Mouse (Mus musculus) neural tube, embryonic 13.5 days (tissue): ENCODE data around the gene Lrmp. TPM values are rescaled to one million over a fixed set of nuclear protein-coding genes. Genes with fewer than 3 reads are reported as not detected.
"Not testable (repeated sequence)": the region's sequence is repeated elsewhere in the genome, so short reads cannot be mapped to it uniquely, and the experiment has no call there.

Experiments used
- ATAC-seq: fragments of 200-750 bp; cut with Nextera tagmentation; 2 replicates; pipeline ENCODE4 v1.8.0; 2017; ENCODE audit warnings: low read depth, mild to moderate bottlenecking, moderate TSS enrichment, moderate library complexity
- H3K27ac ChIP-seq: fragments of 300-500 bp; sonication (generic); replicated peaks from 2 replicates; pipeline ENCODE4 v1.5.1; 2015; ENCODE audit warnings: moderate library complexity, mild to moderate bottlenecking, inconsistent platforms
- H3K27me3 ChIP-seq: fragments of 300-500 bp; sonication (generic); 2 replicates; pipeline ENCODE4 v1.6.1; 2015; ENCODE audit warnings: mild to moderate bottlenecking, inconsistent platforms
- H3K36me3 ChIP-seq: fragments of 300-500 bp; sonication (generic); 2 replicates; pipeline ENCODE4 v1.6.1; 2015; ENCODE audit warnings: mild to moderate bottlenecking, inconsistent platforms
- H3K4me1 ChIP-seq: fragments of 300-500 bp; sonication (generic); replicated peaks from 2 replicates; pipeline ENCODE4 v1.6.1; 2015; ENCODE audit warnings: inconsistent platforms
- H3K4me2 ChIP-seq: fragments of 300-500 bp; sonication (generic); 2 replicates; pipeline ENCODE4 v1.6.1; 2015; ENCODE audit warnings: inconsistent platforms, mild to moderate bottlenecking, moderate library complexity
- H3K4me3 ChIP-seq: fragments of 300-500 bp; sonication (generic); 2 replicates; pipeline ENCODE4 v1.5.1; 2015; ENCODE audit warnings: mild to moderate bottlenecking, inconsistent platforms
- H3K9ac ChIP-seq: fragments of 300-500 bp; sonication (generic); 2 replicates; pipeline ENCODE4 v1.6.1; 2015; ENCODE audit warnings: moderate library complexity, mild to moderate bottlenecking, inconsistent platforms
- H3K9me3 ChIP-seq: fragments of 300-500 bp; sonication (generic); 2 replicates; pipeline ENCODE4 v1.6.1; 2016; ENCODE audit warnings: inconsistent platforms
- WGBS: fragments of 180-500 bp; shearing (Covaris S2); methylation state at CpG from one replicate; pipeline ENCODE4 v1.1.7; 2015; 5-methylcytosine and 5-hydroxymethylcytosine counted together
- polyA plus RNA-seq: library from polyadenylated mRNA; unstranded; fragments of >200 nt; fragmentation: Nextera tagmentation; extraction: Ambion mirVana; gene quantifications from 2 replicates; pipeline ENCODE4 v1.2.1, GENCODE M21; 2015

Gene Lrmp
- polyA plus RNA-seq, 1 experiment from 2014 or later: 0.93 TPM

DNA sequence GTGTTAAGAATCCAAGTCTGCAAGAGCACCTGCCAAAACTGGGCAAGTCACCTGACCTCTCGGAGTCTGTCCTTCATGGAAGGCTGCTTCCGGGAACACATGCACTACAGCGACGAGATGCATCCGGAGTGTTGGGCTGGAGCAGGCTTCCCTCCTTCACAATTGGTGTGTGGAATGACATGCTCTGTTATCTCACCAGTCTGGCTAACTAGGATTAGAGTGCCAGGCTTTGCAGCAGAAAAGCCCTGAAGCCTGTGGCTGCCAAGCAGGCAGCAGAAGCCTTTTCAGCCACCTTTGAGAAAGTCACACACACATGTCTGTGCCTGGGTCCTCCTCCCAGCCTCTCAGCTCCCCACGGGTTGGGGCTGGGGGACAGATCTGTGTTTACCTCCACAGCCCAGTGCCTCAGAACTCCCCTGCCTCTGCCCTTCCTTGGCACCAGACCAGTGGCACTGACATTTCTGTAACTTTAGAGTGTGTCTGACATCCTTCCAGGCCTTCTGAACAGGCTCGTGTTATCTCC lies 10.2 kb downstream of the Lrmp start:
- no peak for ATAC-seq
- H3K9ac ChIP-seq: no peak overlapping the region
- no peaks in the 10 kb centered on the region for H3K9me3 ChIP-seq
- H3K36me3 ChIP-seq: no peaks in the 10 kb centered on the region
- WGBS: 66% methylated on average over 7 of the region's 7 CpGs
- no peak overlapping the region for H3K27ac ChIP-seq
- no peak overlapping the region for H3K4me2 ChIP-seq
- H3K27me3 ChIP-seq: no peaks in the 10 kb centered on the region
- H3K4me1 ChIP-seq: peaks cover 14% of the 10 kb centered on the region
- no peak overlapping the region for H3K4me3 ChIP-seq

DNA sequence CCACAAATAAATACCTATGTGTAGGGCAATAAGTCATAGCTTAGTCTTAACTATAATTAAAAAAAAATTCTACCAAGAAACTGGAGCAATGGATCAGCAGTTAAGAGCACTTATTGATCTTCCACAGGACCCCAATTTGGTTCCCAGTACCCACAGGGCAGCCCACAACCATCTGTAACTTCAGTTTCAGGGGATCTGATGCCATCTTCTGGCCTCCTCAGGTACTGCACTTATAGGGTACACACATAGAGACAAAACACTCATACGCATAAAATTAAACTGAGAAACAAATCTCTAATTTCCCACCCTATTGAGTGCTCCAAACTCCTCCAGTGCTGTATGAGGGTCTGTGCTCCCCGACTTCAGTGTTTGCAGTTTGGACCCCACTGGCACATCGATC lies 12.2 kb downstream of the Lrmp start:
- H3K9ac ChIP-seq: no peak overlapping the region
- peaks cover 8% of the 10 kb centered on the region for H3K4me1 ChIP-seq
- ATAC-seq: no peak
- H3K36me3 ChIP-seq: no peaks in the 10 kb centered on the region
- H3K4me3 ChIP-seq: no peak overlapping the region
- no peak overlapping the region for H3K27ac ChIP-seq
- H3K4me2 ChIP-seq: no peak overlapping the region
- H3K9me3 ChIP-seq: no peaks in the 10 kb centered on the region
- H3K27me3 ChIP-seq: no peaks in the 10 kb centered on the region
- 96% methylated on average over 3 of the region's 3 CpGs for WGBS

DNA sequence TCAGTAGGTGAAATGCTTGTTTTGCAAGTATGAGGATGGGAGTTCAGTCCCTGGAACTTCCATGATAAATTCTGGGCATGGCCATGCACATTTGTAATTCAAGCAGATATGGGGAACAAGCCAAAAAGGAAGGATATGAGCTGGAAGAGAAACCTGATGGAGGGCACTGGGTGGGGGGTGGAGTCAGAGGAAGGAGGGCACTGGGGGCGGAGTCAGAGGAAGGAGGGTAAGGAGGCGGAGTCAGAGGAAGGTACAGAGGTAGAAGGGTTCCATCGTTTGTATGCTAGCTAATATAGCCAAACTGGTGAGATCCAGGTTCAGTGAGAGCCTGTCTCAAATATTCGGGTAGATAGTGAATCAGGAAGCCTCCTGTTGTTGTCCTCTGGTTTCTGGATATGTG lies 14.1 kb downstream of the Lrmp start:
- H3K36me3 ChIP-seq: no peaks in the 10 kb centered on the region
- H3K4me3 ChIP-seq: no peak overlapping the region
- 82% methylated on average over 4 of the region's 4 CpGs for WGBS
- no peaks in the 10 kb centered on the region for H3K4me1 ChIP-seq
- no peaks in the 10 kb centered on the region for H3K9me3 ChIP-seq
- H3K9ac ChIP-seq: no peak overlapping the region
- no peak for ATAC-seq
- no peaks in the 10 kb centered on the region for H3K27me3 ChIP-seq
- no peak overlapping the region for H3K27ac ChIP-seq
- H3K4me2 ChIP-seq: no peak overlapping the region

DNA sequence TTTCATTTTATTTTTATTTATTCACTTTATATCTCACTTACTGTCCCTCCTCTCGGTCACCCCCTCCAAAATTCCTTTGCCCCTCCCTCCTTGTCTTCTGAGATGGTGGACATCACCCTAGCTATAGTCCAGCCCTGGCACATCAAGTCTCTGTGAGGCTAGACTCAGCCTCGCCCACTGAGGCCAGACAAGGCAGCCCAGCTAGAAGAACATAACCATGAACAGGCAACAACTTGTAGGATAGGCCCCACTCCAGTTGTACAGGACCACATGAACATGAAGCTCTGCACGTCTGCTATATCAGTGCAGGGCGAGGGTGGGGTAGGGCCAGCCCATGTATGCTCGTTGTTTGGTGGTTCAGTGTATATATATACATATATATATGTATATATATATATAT lies 16.5 kb downstream of the Lrmp start:
- Histone ChIP-seq H3K4me2 (no peak overlapping the region), H3K36me3 (no peaks in the 10 kb centered on the region), H3K9me3 (no peaks in the 10 kb centered on the region), H3K9ac (no peak overlapping the region), H3K27me3 (no peaks in the 10 kb centered on the region), H3K4me3 (no peak overlapping the region), H3K4me1 (no peaks in the 10 kb centered on the region), H3K27ac (no peak overlapping the region)
- ATAC-seq: no peak
- WGBS: 94% methylated on average over 5 of the region's 5 CpGs

DNA sequence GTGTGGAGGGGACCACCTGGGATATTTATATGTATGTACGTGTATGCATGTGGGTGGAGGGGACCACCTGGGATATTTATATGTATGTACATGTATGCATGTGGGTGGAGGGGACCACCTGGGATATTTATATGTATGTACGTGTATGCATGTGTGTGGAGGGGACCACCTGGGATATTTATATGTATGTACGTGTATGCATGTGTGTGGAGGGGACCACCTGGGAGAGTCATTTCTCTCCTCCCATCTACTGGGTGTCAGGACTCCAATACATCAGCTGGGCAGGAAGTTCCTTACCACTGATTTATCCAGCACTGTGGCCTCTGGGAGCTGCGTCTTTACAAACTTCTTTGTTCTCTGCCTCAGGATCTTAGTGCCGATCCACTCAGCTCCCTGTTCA lies 17.5 kb downstream of the Lrmp start:
- not testable (repeated sequence) for H3K27ac ChIP-seq, H3K4me3 ChIP-seq, H3K27me3 ChIP-seq, H3K4me2 ChIP-seq, H3K36me3 ChIP-seq, H3K4me1 ChIP-seq, H3K9me3 ChIP-seq, ATAC-seq, H3K9ac ChIP-seq
- 81% methylated on average over 5 of the region's 5 CpGs for WGBS

DNA sequence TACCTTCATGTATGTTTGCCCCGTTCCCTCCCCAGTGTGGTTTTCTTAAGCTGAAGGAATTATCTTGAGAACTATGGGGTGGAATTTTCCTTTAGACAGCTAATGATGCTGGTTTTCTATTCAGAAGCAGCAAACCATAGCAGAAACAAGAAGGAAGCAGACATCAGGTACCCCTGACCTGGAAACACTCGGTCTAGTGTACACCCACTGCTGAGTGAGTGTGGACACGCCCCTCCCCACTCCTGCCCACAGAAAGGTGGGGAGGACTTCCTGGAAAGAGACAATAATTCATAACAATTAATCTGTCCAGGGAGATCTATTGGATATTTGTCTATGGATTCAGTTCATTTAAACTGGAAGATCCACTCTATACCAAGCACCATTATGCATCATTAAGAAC lies 19.8 kb downstream of the Lrmp start:
- 78% methylated on average over 3 of the region's 3 CpGs for WGBS
- no peaks in the 10 kb centered on the region for H3K9me3 ChIP-seq
- H3K4me2 ChIP-seq: no peak overlapping the region
- no peaks in the 10 kb centered on the region for H3K27me3 ChIP-seq
- H3K27ac ChIP-seq: no peak overlapping the region
- no peaks in the 10 kb centered on the region for H3K36me3 ChIP-seq
- H3K4me3 ChIP-seq: no peak overlapping the region
- ATAC-seq: no peak
- H3K9ac ChIP-seq: no peak overlapping the region
- no peaks in the 10 kb centered on the region for H3K4me1 ChIP-seq

DNA sequence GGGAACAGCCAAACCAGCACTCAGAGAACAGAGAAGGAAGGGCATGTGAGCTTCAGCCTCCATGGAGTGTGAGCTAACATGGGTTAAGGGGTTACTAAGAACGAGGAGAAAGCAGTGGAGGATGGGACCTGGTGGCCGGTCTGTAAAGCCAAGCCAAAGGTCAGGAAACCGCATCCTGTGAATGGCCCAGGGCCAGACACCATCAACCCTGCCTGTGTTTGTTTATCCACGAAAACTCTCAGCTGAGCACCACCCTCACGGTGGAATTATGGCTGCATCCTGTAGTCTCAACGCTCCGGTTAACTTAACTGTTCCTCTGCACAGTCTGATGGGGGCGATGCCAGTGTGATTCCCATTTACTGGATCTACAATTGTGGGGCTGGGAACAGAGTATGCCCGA lies 20.4 kb downstream of the Lrmp start:
- WGBS: 70% methylated on average over 9 of the region's 9 CpGs
- H3K4me2 ChIP-seq: no peak overlapping the region
- H3K4me1 ChIP-seq: no peaks in the 10 kb centered on the region
- no peaks in the 10 kb centered on the region for H3K36me3 ChIP-seq
- no peak for ATAC-seq
- no peak overlapping the region for H3K27ac ChIP-seq
- H3K9me3 ChIP-seq: no peaks in the 10 kb centered on the region
- H3K4me3 ChIP-seq: no peak overlapping the region
- H3K9ac ChIP-seq: no peak overlapping the region
- no peaks in the 10 kb centered on the region for H3K27me3 ChIP-seq

DNA sequence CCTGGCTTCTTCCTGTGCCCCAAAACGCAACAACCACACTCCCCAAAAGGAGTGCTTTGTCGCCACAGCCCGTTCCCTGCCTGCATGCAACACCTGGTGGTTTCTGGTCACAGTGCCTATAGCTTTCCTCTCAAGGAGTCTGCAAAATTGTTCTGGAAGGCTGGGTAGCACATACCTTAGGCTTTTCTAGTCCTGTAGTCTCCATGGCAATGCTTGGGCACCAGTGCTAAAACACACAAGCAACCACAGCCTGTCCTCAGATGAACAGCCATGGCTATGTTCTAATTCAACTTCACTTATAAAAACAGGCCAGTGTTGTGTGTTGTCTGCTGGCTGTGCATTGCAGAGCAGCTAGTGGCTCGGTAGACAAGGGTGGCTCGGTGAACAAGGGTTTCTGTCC lies 21.4 kb downstream of the Lrmp start:
- 90% methylated on average over 5 of the region's 5 CpGs for WGBS
- Histone ChIP-seq H3K27ac (no peak overlapping the region), H3K9ac (no peak overlapping the region), H3K4me2 (no peak overlapping the region), H3K27me3 (no peaks in the 10 kb centered on the region), H3K9me3 (no peaks in the 10 kb centered on the region), H3K4me3 (no peak overlapping the region), H3K4me1 (no peaks in the 10 kb centered on the region), H3K36me3 (no peaks in the 10 kb centered on the region)
- no peak for ATAC-seq

DNA sequence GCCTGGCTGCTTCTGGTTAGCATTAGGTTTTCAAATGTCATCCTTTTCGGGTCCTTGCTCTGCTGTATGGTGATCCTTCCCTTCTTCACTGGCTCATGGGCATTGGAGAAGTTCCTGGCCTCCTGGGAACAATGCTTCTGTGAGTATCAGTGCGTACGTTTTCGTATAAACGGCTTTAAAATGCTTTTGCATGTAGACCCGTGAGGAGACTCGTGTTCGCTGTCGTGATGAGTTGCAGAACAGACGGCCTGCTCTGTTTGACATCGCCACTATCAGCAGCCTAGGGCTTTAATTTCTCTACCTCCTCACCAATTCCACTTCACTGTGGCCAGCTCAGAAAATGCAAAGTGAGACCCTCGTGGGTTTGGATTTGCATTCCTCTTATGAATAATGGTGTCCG lies 23.8 kb downstream of the Lrmp start:
- Histone ChIP-seq H3K27ac (no peak overlapping the region), H3K9ac (no peak overlapping the region), H3K36me3 (no peaks in the 10 kb centered on the region), H3K9me3 (no peaks in the 10 kb centered on the region), H3K27me3 (no peaks in the 10 kb centered on the region), H3K4me2 (no peak overlapping the region), H3K4me3 (no peak overlapping the region), H3K4me1 (no peaks in the 10 kb centered on the region)
- ATAC-seq: no peak
- 83% methylated on average over 13 of the region's 13 CpGs for WGBS

DNA sequence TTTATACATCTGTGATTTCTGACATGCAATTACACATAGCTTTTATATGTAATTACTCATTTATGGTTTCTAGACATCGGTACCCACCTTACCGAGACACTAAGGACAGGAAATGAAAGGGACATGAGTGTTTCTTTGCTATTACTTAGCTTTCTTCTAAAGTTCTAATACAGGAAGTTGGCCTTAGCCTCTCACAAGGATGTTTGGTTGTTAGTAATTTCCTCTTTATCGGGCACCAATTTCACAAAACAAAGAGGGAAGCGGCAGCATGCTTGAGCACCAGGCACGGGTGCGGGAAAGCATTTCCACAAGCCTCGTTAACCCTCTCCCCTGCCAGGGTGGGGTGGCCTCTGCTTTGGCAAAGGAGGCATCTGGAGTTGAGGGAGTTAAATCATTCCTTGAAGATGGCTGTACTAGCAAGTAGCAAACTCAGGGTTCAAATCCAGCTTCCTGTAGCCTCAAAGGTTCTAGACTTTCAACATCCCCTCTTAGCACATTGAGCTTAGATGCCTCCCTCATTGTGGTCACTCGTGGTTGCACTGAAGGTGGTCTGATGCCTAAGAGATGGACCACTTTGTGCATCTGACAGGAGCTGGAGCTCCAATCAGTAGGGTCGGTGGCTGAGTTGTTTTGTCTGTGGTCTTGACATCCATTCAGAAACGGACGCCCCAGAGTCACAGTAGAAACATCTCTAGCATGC lies 24.5 kb downstream of the Lrmp start:
- no peak for ATAC-seq

DNA sequence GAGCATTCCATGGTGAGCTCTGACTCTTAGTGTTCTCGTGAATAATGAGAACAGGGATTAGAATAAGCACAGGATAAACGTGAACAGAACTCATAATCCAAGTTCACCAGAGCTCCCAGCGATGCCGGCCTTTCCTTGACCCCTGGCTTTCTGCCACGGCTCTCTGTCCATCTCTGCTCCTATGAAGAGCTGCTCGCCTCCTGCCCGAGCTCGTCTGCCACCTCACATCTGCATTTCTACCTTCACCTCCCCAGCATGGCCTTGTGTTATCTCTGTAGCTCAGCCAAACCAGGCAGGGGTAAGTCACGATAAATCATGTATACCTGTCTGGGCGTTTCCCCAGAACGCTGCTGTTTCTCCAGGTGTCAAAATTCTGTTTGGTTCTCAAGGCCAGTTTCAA lies 25.3 kb downstream of the Lrmp start:
- Histone ChIP-seq H3K9ac (no peak overlapping the region), H3K4me2 (no peak overlapping the region), H3K9me3 (no peaks in the 10 kb centered on the region), H3K4me1 (no peaks in the 10 kb centered on the region), H3K27ac (no peak overlapping the region), H3K36me3 (no peaks in the 10 kb centered on the region), H3K27me3 (no peaks in the 10 kb centered on the region), H3K4me3 (no peak overlapping the region)
- no peak for ATAC-seq
- WGBS: 79% methylated on average over 11 of the region's 11 CpGs

More for the DNA sequence above, 24.5 kb downstream of the Lrmp start:
- Histone ChIP-seq H3K36me3 (no peaks in the 10 kb centered on the region), H3K4me2 (no peak overlapping the region), H3K4me3 (no peak overlapping the region), H3K9ac (no peak overlapping the region), H3K27me3 (no peaks in the 10 kb centered on the region), H3K9me3 (no peaks in the 10 kb centered on the region), H3K27ac (no peak overlapping the region), H3K4me1 (no peaks in the 10 kb centered on the region)
- WGBS: 87% methylated on average over 11 of the region's 11 CpGs

DNA sequence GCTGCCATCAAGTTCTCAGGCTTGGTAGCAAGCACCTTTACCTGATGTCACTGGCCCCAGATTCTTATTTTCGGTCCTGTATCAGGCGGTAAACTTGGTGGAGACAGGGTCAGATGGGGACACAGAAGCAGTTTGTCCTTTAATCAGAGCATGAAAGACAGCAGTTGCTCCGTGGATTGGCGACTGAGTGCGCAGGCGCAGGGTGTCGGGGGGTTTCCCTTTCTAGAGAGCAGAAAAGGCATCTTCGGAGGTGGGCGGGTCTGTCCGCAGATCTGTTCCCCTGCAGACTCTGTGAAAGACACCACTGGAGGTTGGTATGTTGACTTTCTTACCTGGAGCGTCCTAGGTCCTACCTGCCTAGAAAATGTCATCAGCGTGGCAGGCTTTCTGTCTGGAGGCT lies 26.4 kb downstream of the Lrmp start:
- ATAC-seq: no peak
- H3K4me2 ChIP-seq: no peak overlapping the region
- no peaks in the 10 kb centered on the region for H3K27me3 ChIP-seq
- H3K4me1 ChIP-seq: no peaks in the 10 kb centered on the region
- WGBS: 94% methylated on average over 12 of the region's 12 CpGs
- H3K9me3 ChIP-seq: no peaks in the 10 kb centered on the region
- H3K27ac ChIP-seq: no peak overlapping the region
- H3K36me3 ChIP-seq: no peaks in the 10 kb centered on the region
- H3K9ac ChIP-seq: no peak overlapping the region
- no peak overlapping the region for H3K4me3 ChIP-seq

DNA sequence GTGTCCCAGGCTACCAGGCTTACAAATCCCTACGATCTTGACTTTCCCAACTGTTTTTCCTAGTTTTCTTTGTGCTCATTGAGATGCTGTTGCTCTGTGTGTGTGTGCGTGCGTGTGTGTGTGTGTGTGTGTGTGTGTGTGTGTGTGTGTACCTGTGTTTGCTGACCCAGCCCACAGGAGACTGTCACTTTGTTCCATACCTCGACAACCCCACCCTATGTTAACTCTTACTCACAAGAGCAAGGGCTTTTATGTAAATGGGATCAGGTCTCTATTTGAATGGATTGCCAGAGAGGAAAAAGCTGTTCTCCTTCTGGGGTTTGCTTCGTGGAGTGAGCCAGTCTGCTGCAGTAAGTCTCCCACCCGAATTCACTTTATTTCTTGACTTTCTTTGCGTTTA lies 29.7 kb downstream of the Lrmp start:
- Histone ChIP-seq H3K36me3 (no peaks in the 10 kb centered on the region), H3K4me3 (no peak overlapping the region), H3K27ac (no peak overlapping the region), H3K4me1 (no peaks in the 10 kb centered on the region), H3K4me2 (no peak overlapping the region), H3K27me3 (no peaks in the 10 kb centered on the region), H3K9me3 (no peaks in the 10 kb centered on the region), H3K9ac (no peak overlapping the region)
- 70% methylated on average over 7 of the region's 7 CpGs for WGBS
- ATAC-seq: no peak
